ENCODE assay signal across 9 mouse cellular contexts in the genomic region with DNA sequence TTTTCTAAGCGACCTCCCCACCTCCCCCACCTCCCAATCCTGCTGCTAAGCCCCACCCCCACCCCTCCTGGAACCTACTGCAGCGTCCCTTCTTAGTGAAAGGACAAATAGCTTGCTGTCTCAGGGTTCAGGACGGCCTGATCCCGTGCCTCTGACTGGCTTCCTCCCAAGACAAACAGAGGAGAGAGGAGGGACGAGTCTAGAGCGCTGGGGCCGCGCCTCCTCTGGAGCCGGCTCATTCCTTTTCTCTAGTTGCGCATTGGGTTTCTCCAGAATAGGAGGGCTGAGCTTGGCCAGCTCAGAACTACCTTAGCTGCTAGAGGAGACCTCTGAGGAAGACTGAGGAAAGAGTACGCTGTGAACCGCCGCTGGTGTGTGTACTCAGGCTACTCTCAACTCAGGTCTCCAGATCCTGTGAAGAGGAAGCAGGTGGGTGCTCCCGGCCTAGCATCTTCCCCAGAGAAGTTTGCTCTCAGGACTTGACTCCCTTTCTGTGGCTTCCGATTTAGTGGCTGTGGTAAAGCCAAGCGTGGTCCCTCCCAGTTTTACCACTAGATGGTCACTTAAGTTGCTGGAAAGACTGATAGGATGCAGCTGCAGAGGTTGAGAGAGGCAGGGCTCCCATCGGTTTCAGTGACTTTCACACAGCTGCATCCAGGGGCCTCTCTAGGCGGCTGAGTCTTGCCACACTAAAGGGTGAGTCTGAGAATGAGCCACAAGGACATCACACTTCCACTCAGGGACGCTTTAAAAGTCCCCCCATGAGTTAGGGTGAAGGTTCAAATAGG. TPM values are rescaled to one million over a fixed set of nuclear protein-coding genes. Genes with fewer than 3 reads are reported as not detected.
DNase-seq lines count a peak whose midpoint lies in the region; ATAC-seq and TF ChIP-seq lines count a peak whose summit lies in the region.
"Had no signal": no experiment of that assay in that cellular context is flagged by ENCODE, and none has a peak within 500 bp of the region (broad histone marks: within the 10 kb centered on the region; RNA-seq: fewer than 3 reads in every experiment).

No protein-coding gene starts in this region.

- H3K36me3 ChIP-seq in kidney, adult 2 months (ENCODE audit: control insufficient read depth, insufficient read depth, low read length), result no peaks in the 10 kb centered on the region
- H3K36me3 ChIP-seq in forebrain, embryonic 11.5 days (ENCODE audit: control insufficient read depth, insufficient read depth, low read length), result no peaks in the 10 kb centered on the region
- H3K36me3 ChIP-seq in forebrain, embryonic 16.5 days (ENCODE audit: control insufficient read depth, insufficient read depth), result no peaks in the 10 kb centered on the region
- H3K36me3 ChIP-seq: limb, embryonic 13.5 days had no signal

- no peak overlapping the region for H3K4me2 ChIP-seq in forebrain, embryonic 11.5 days (ENCODE audit: low read depth, low read length, severe bottlenecking)
- no peak overlapping the region for H3K4me2 ChIP-seq in forebrain, embryonic 16.5 days (ENCODE audit: low read length)
- H3K4me2 ChIP-seq: limb, embryonic 13.5 days had no signal

- TF ChIP-seq POLR2A in kidney, adult 2 months (IDR thresholded peaks at IDR 0.05; ENCODE audit: low read depth, low read length), result no peak
- peak; percentile 54; the same call in 1 of the 2 replicates for TF ChIP-seq POLR2A in lung, adult 2 months (IDR thresholded peaks at IDR 0.05; ENCODE audit: borderline replicate concordance, extremely low read depth, low read depth, low read length)

- no peak overlapping the region for H3K27ac ChIP-seq in kidney, adult 2 months (ENCODE audit: insufficient read depth, low read depth, low read length)
- H3K27ac ChIP-seq in forebrain, embryonic 11.5 days (ENCODE audit: low read depth, low read length), result no peak overlapping the region
- no peak overlapping the region for H3K27ac ChIP-seq in forebrain, embryonic 16.5 days (ENCODE audit: low read length)
- H3K27ac ChIP-seq: limb, embryonic 13.5 days had no signal

- WGBS in kidney, adult 2 months, result 17% methylated on average over 19 of the region's 19 CpGs
- WGBS in lung, adult 2 months, result 13% methylated on average over 19 of the region's 19 CpGs
- WGBS in forebrain, embryonic 11.5 days, result 26% methylated on average over 19 of the region's 19 CpGs
- WGBS in forebrain, embryonic 16.5 days, result 24% methylated on average over 19 of the region's 19 CpGs

- no peak for TF ChIP-seq CTCF in kidney, adult 2 months (conservative IDR thresholded peaks at IDR 0.05; ENCODE audit: insufficient read depth, insufficient read length, low read depth, low read length)
- TF ChIP-seq CTCF in lung, adult 2 months (IDR thresholded peaks at IDR 0.05; ENCODE audit: insufficient read depth, low read length), result no peak

- H3K27me3 ChIP-seq in kidney, adult 2 months (replicated peaks; ENCODE audit: control insufficient read depth, insufficient read depth, low read length), result no peaks in the 10 kb centered on the region; the same call in 1 of the 2 replicates
- H3K27me3 ChIP-seq in forebrain, embryonic 11.5 days (ENCODE audit: control insufficient read depth, insufficient read depth, low read length), result no peaks in the 10 kb centered on the region
- H3K27me3 ChIP-seq in forebrain, embryonic 16.5 days (replicated peaks; ENCODE audit: control insufficient read depth, insufficient read depth, low read length), result peaks cover 14% of the 10 kb centered on the region

- peak; percentile 50; the same call in 1 of the 2 replicates for ATAC-seq in frontal cortex, adult (ENCODE audit: low TSS enrichment)
- ATAC-seq in forebrain, embryonic 11.5 days (replicated peaks; ENCODE audit: low FRiP score), result no peak
- no peak for ATAC-seq in forebrain, embryonic 16.5 days

- H3K9me3 ChIP-seq in forebrain, embryonic 11.5 days (ENCODE audit: control insufficient read depth, low read length), result peaks cover 4% of the 10 kb centered on the region; the same call in 1 of the 2 replicates
- H3K9me3 ChIP-seq in forebrain, embryonic 16.5 days (ENCODE audit: control insufficient read depth, low read length), result peaks cover 3% of the 10 kb centered on the region; the same call in 1 of the 2 replicates

- DNase-seq in frontal cortex, postnatal 10 days (ENCODE audit: low spot score in 2 of 2), result no peak
- peak; percentile 63 for DNase-seq in urinary bladder, postnatal 14 days (ENCODE audit: low spot score)
- no peak for DNase-seq in urinary bladder, postnatal 10 days (ENCODE audit: low spot score)
- DNase-seq in kidney, adult 2 months, result peak; percentile 76
- peak; percentile 66 for DNase-seq in lung, adult 2 months
- DNase-seq in forebrain, embryonic 11.5 days (ENCODE audit: low spot score), result no peak

- no peaks in the 10 kb centered on the region for H3K4me1 ChIP-seq in kidney, adult 2 months (ENCODE audit: control insufficient read depth, insufficient read depth, low read length)
- no peaks in the 10 kb centered on the region; the same call in 1 of the 2 replicates for H3K4me1 ChIP-seq in lung, adult 2 months (ENCODE audit: control insufficient read depth, insufficient read depth, low read length)
- no peaks in the 10 kb centered on the region; the same call in 1 of the 2 replicates for H3K4me1 ChIP-seq in forebrain, embryonic 11.5 days (replicated peaks; ENCODE audit: control insufficient read depth, insufficient read depth, low read length)
- H3K4me1 ChIP-seq in forebrain, embryonic 16.5 days (replicated peaks; ENCODE audit: control insufficient read depth, insufficient read depth, low read length), result no peaks in the 10 kb centered on the region
- H3K4me1 ChIP-seq: limb, embryonic 13.5 days had no signal

- no peak overlapping the region for H3K9ac ChIP-seq in forebrain, embryonic 11.5 days (ENCODE audit: low read length)
- no peak overlapping the region for H3K9ac ChIP-seq in forebrain, embryonic 16.5 days (replicated peaks; ENCODE audit: low read depth, low read length)
- H3K9ac ChIP-seq: limb, embryonic 13.5 days had no signal

- H3K4me3 ChIP-seq in kidney, adult 2 months (ENCODE audit: insufficient read depth, low read depth, low read length), result no peak overlapping the region
- H3K4me3 ChIP-seq in lung, adult 2 months (replicated peaks; ENCODE audit: extremely low read depth, low read depth, low read length), result peak overlapping the region; percentile 52
- H3K4me3 ChIP-seq in forebrain, embryonic 11.5 days (ENCODE audit: low read depth, low read length), result no peak overlapping the region
- H3K4me3 ChIP-seq in forebrain, embryonic 16.5 days (replicated peaks; ENCODE audit: low read length), result no peak overlapping the region
- H3K4me3 ChIP-seq: limb, embryonic 13.5 days had no signal

RNA-seq across cellular contexts. Expression of a gene that starts 3.4 kb away (rescaled TPM):
- not detected in 2 replicates for polyA plus RNA-seq in kidney, adult 2 months (2012; rRNA removed)
- polyA plus RNA-seq in lung, adult 2 months (2012; rRNA removed), result 0.06 and 0.37 TPM in 2 replicates
- 0.27 and 0.39 TPM in 2 replicates for polyA plus RNA-seq in forebrain, embryonic 11.5 days (2014; fragmentation: Nextera tagmentation; extraction: Ambion mirVana)
- 0.25 and 0.35 TPM in 2 replicates for polyA plus RNA-seq in forebrain, embryonic 16.5 days (2015; fragmentation: Nextera tagmentation; extraction: Ambion mirVana)

RNA-seq across cellular contexts. Expression of a gene that starts 12.1 kb away (rescaled TPM):
- polyA plus RNA-seq in kidney, adult 2 months (2012; rRNA removed), result 5.1 and 7.4 TPM in 2 replicates
- 5.7 and 7.2 TPM in 2 replicates for polyA plus RNA-seq in lung, adult 2 months (2012; rRNA removed)
- 32.8 and 39.0 TPM in 2 replicates for polyA plus RNA-seq in forebrain, embryonic 11.5 days (2014; fragmentation: Nextera tagmentation; extraction: Ambion mirVana)
- polyA plus RNA-seq in forebrain, embryonic 16.5 days (2015; fragmentation: Nextera tagmentation; extraction: Ambion mirVana), result 32.5 and 36.3 TPM in 2 replicates

RNA-seq across cellular contexts. Expression of a gene that starts 27.5 kb away (rescaled TPM):
- polyA plus RNA-seq in kidney, adult 2 months (2012; rRNA removed), result 141 and 165 TPM in 2 replicates
- 90.5 and 117 TPM in 2 replicates for polyA plus RNA-seq in lung, adult 2 months (2012; rRNA removed)
- polyA plus RNA-seq in forebrain, embryonic 11.5 days (2014; fragmentation: Nextera tagmentation; extraction: Ambion mirVana), result 123 and 130 TPM in 2 replicates
- 164 and 168 TPM in 2 replicates for polyA plus RNA-seq in forebrain, embryonic 16.5 days (2015; fragmentation: Nextera tagmentation; extraction: Ambion mirVana)

RNA-seq across cellular contexts. Expression of a gene that starts 30.8 kb away (rescaled TPM):
- polyA plus RNA-seq in kidney, adult 2 months (2012; rRNA removed), result 0.34 and 0.48 TPM in 2 replicates
- polyA plus RNA-seq in lung, adult 2 months (2012; rRNA removed), result 7.2 and 8.3 TPM in 2 replicates
- polyA plus RNA-seq in forebrain, embryonic 11.5 days (2014; fragmentation: Nextera tagmentation; extraction: Ambion mirVana), result 0.52 and 0.72 TPM in 2 replicates
- polyA plus RNA-seq in forebrain, embryonic 16.5 days (2015; fragmentation: Nextera tagmentation; extraction: Ambion mirVana), result 34.8 and 43.6 TPM in 2 replicates

RNA-seq across cellular contexts. Expression of a gene that starts 47.3 kb away (rescaled TPM):
- polyA plus RNA-seq in kidney, adult 2 months (2012; rRNA removed), result 0.15 TPM in 1 of 2 replicates, not detected in the other
- not detected in 2 replicates for polyA plus RNA-seq in lung, adult 2 months (2012; rRNA removed)
- polyA plus RNA-seq in forebrain, embryonic 11.5 days (2014; fragmentation: Nextera tagmentation; extraction: Ambion mirVana), result not detected in 2 replicates
- not detected in 2 replicates for polyA plus RNA-seq in forebrain, embryonic 16.5 days (2015; fragmentation: Nextera tagmentation; extraction: Ambion mirVana)
- polyA plus RNA-seq: limb, embryonic 13.5 days had no signal

Comparison
In these comparisons a context has a peak if more than half of its experiments do, and no peak if none do; other contexts are left out.
1. DNase-seq: peak in urinary bladder, postnatal 14 days (single experiment), kidney, adult 2 months (single experiment) and lung, adult 2 months (single experiment); none in frontal cortex, postnatal 10 days (0 of 2), urinary bladder, postnatal 10 days (single experiment) and forebrain, embryonic 11.5 days (single experiment).